Mouse (Mus musculus) megakaryocyte, embryonic 14.5 days (primary cell): ENCODE measurements around the gene Eef1akmt3.

Source experiments
- FLI1 ChIP-seq: IDR thresholded peaks from 2 replicates; pipeline ENCODE4 v1.6.1; 2012; ENCODE audit warnings: low read length, inconsistent platforms, mixed read lengths
- GATA1 ChIP-seq: IDR thresholded peaks from 3 replicates; pipeline ENCODE4 v1.6.1; 2012; ENCODE audit warnings: mixed read lengths, low read length, inconsistent platforms, borderline replicate concordance

DNA sequence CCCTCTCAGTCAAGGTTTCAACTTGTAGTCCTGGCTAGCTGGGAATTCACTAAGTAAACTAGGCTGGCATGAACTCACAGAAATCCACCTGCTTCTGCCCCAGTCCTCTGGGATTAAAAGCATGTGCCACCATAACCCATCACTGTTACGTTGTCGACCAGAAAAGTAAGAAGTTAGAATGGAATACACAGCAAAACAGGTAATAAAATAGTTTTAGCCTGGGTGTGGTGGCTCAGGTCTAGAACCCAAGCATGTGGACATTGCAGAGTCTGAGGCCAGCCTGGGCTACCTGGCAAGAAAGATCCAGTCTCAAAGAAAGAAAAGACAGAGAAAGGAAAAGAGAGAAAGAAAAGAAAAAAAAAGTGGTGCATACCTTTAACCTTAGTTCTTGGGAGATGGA, 20.2 kb upstream of the Eef1akmt3 start:
- TF ChIP-seq GATA1 (no peak), FLI1 (no peak)
